Mouse (Mus musculus) liver, embryonic 13.5 days (tissue): ENCODE data around the gene Syna. TPM values are rescaled to one million over a fixed set of nuclear protein-coding genes. Genes with fewer than 3 reads are reported as not detected.

Experiments used
- ATAC-seq: fragments of 200-750 bp; cut with Nextera tagmentation; 2 replicates; pipeline ENCODE4 v1.8.0; 2017; ENCODE audit warnings: low read depth, mild to moderate bottlenecking, moderate number of reproducible peaks, moderate library complexity
- DNase-seq: peaks from one replicate; pipeline ENCODE4 v3.0.0; 2022
- H3K27ac ChIP-seq: fragments of 300-500 bp; sonication (generic); 2 replicates; pipeline ENCODE4 v1.5.1; 2015; ENCODE audit warnings: moderate library complexity, mild to moderate bottlenecking, inconsistent platforms
- H3K27me3 ChIP-seq: fragments of 300-500 bp; sonication (generic); 2 replicates; pipeline ENCODE4 v1.6.1; 2015; ENCODE audit warnings: mild to moderate bottlenecking, inconsistent platforms
- H3K36me3 ChIP-seq: fragments of 300-500 bp; sonication (generic); 2 replicates; pipeline ENCODE4 v1.6.1; 2015; ENCODE audit warnings: mild to moderate bottlenecking, inconsistent platforms
- H3K4me1 ChIP-seq: fragments of 300-500 bp; sonication (generic); replicated peaks from 2 replicates; pipeline ENCODE4 v1.6.1; 2015; ENCODE audit warnings: inconsistent platforms
- H3K4me2 ChIP-seq: fragments of 300-500 bp; sonication (generic); 2 replicates; pipeline ENCODE4 v1.6.1; 2015; ENCODE audit warnings: inconsistent platforms, mild to moderate bottlenecking, moderate library complexity
- H3K4me3 ChIP-seq: fragments of 300-500 bp; sonication (generic); replicated peaks from 2 replicates; pipeline ENCODE4 v1.5.1; 2015; ENCODE audit warnings: mild to moderate bottlenecking, inconsistent platforms
- H3K9ac ChIP-seq: fragments of 300-500 bp; sonication (generic); 2 replicates; pipeline ENCODE4 v1.6.1; 2015; ENCODE audit warnings: mild to moderate bottlenecking, inconsistent platforms
- H3K9me3 ChIP-seq: fragments of 300-500 bp; sonication (generic); replicated peaks from 2 replicates; pipeline ENCODE4 v1.6.1; 2016; ENCODE audit warnings: inconsistent platforms
- WGBS: fragments of 180-500 bp; shearing (Covaris S2); methylation state at CpG from one replicate; pipeline ENCODE4 v1.1.7; 2015; ENCODE audit not compliant: insufficient replicate concordance; 5-methylcytosine and 5-hydroxymethylcytosine counted together
- polyA plus RNA-seq: library from polyadenylated mRNA; unstranded; fragments of >200 nt; fragmentation: Nextera tagmentation; extraction: Ambion mirVana; gene quantifications from 2 replicates; pipeline ENCODE4 v1.2.1, GENCODE M21; 2015

The Syna gene
- polyA plus RNA-seq, 1 experiment from 2014 or later: not detected

GRCm38 (mm10) chr5:134525971-134526711 lies 33.8 kb downstream of the Syna start:
- H3K4me3 ChIP-seq: no peak overlapping the region
- no peaks in the 10 kb centered on the region for H3K9me3 ChIP-seq
- no peak overlapping the region for H3K4me2 ChIP-seq
- H3K36me3 ChIP-seq: 0 out of 2 replicates have a peak, but pooled peaks cover 4% of the 10 kb centered on the region
- H3K27me3 ChIP-seq: no peaks in the 10 kb centered on the region
- no peak overlapping the region for H3K27ac ChIP-seq
- no peak overlapping the region for H3K9ac ChIP-seq
- ATAC-seq (no peak), DNase-seq (no peak)
- H3K4me1 ChIP-seq: peaks cover 21% of the 10 kb centered on the region; the same call in 1 of the 2 replicates
- WGBS: 86% methylated on average over 15 of the region's 15 CpGs

DNA sequence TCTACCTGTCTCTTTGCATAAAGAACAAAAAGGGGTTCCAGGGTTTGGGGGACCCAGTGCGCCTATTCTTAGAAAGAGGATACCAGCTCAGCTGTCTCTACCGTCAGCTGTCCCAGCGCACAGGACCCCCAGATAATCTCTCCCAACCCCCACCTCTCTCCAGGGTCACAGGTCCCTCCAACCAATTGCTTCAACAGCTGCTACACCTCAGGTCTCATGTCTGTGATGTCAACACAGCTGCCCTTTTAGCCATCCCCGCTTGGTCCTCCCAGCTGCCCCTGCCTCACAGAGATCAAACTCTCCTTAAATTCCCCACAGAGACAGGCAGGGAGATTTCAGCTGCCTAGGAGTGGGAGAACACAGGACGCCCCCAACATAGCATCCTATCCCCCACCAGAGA lies 36.2 kb downstream of the Syna start:
- no peak overlapping the region for H3K27ac ChIP-seq
- no peak for DNase-seq
- H3K36me3 ChIP-seq: 0 out of 2 replicates have a peak, but pooled peaks cover 8% of the 10 kb centered on the region
- peaks cover 18% of the 10 kb centered on the region; the same call in 1 of the 2 replicates for H3K4me1 ChIP-seq
- no peak overlapping the region for H3K9ac ChIP-seq
- no peaks in the 10 kb centered on the region for H3K9me3 ChIP-seq
- H3K4me2 ChIP-seq: no peak overlapping the region
- 69% methylated on average over 5 of the region's 5 CpGs for WGBS
- H3K4me3 ChIP-seq: no peak overlapping the region
- ATAC-seq: no peak
- no peaks in the 10 kb centered on the region for H3K27me3 ChIP-seq

DNA sequence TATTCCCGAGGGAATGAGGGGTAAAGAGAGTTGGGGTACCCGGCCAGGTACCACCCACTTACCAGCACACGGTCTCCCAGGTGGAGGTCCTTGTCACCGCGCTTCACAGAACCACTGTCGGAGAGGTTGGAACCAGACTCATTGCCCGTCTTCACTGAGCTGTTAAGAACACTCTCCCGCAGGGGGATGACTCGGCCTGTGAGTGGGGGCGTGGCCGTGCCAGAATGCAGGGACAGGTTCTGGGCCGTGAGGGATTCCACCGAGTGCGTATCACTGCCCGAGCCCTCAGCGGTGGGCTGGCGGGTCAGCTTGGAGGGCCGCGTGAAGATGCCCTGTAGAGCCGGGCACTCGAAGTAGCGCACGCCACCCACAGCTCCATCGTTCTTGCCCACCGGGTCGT lies 37.4 kb downstream of the Syna start:
- peaks cover 11% of the 10 kb centered on the region; the same call in 1 of the 2 replicates for H3K36me3 ChIP-seq
- no peaks in the 10 kb centered on the region for H3K27me3 ChIP-seq
- 79% methylated on average over 26 of the region's 26 CpGs for WGBS
- DNase-seq (no peak), ATAC-seq (peak; percentile 22; the same call in 1 of the 2 replicates)
- H3K4me3 ChIP-seq: no peak overlapping the region
- H3K4me1 ChIP-seq: peaks cover 16% of the 10 kb centered on the region; the same call in 1 of the 2 replicates
- no peak overlapping the region for H3K9ac ChIP-seq
- no peaks in the 10 kb centered on the region for H3K9me3 ChIP-seq
- peak overlapping the region; percentile 16; the same call in 1 of the 2 replicates for H3K4me2 ChIP-seq
- no peak overlapping the region for H3K27ac ChIP-seq

DNA sequence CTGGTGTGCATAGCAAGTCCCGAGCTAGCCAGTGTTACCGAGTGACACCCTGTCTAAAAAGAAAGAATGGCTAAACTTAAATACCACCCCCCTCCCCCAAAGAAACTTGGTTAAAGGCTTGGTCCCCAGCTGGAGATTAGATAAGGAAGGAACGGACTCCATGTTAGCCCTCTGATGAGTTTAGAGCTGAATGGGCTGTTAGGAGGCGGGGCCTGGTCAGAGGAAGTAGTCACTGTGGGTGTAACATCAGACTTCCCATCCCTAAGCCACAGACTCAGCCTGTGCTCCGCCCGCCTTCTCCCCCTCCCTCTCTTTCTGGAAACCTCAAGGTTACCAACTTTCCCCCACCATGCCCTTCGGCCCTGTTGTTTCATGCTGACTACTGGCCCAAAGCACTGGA lies 38.2 kb downstream of the Syna start:
- peak; percentile 75 for ATAC-seq
- H3K4me2 ChIP-seq: peak overlapping the region; percentile 16; the same call in 1 of the 2 replicates
- H3K27ac ChIP-seq: no peak overlapping the region; the same call in 1 of the 2 replicates
- H3K4me1 ChIP-seq: peaks cover 16% of the 10 kb centered on the region; the same call in 1 of the 2 replicates
- no peaks in the 10 kb centered on the region for H3K9me3 ChIP-seq
- no peaks in the 10 kb centered on the region for H3K27me3 ChIP-seq
- H3K4me3 ChIP-seq: no peak overlapping the region
- peaks cover 17% of the 10 kb centered on the region for H3K36me3 ChIP-seq
- WGBS: 19% methylated on average over 7 of the region's 7 CpGs
- DNase-seq: peak; percentile 47
- no peak overlapping the region for H3K9ac ChIP-seq

DNA sequence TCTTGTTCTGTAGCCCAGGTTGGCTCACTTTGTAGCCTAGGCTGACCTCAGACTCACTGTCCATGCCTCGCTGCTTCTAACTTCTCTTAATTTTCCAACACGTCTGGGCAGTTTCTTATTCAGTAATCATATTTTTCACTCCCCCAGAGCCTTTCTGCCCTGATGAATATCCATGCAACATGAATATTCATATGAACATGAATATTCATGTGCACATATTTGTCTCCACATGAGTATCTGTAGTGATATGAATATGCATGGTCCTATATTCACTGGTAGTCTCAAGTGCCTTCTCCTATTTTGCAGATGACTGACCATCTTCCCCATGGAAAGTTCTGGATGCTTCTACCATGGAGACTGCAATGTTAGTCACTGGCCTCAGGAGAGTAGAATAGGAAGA lies 38.8 kb downstream of the Syna start:
- Histone ChIP-seq H3K4me2 (0 out of 2 replicates have a peak overlapping the region, but pooled peaks have one; percentile 2), H3K4me3 (no peak overlapping the region), H3K4me1 (peaks cover 16% of the 10 kb centered on the region; the same call in 1 of the 2 replicates), H3K36me3 (peaks cover 24% of the 10 kb centered on the region), H3K9me3 (no peaks in the 10 kb centered on the region), H3K27ac (no peak overlapping the region; the same call in 1 of the 2 replicates), H3K27me3 (no peaks in the 10 kb centered on the region), H3K9ac (no peak overlapping the region)
- DNase-seq: no peak
- ATAC-seq: no peak
- WGBS: 77% methylated on average over 2 of the region's 2 CpGs

- peaks cover 31% of the 10 kb centered on the region for H3K36me3 ChIP-seq
- no peak overlapping the region for H3K4me3 ChIP-seq
- no peak overlapping the region for H3K4me2 ChIP-seq
- no peaks in the 10 kb centered on the region for H3K9me3 ChIP-seq
- H3K4me1 ChIP-seq: peaks cover 16% of the 10 kb centered on the region; the same call in 1 of the 2 replicates
- 44% methylated on average over 4 of the region's 4 CpGs for WGBS
- H3K27me3 ChIP-seq: no peaks in the 10 kb centered on the region
- no peak overlapping the region for H3K27ac ChIP-seq
- no peak overlapping the region for H3K9ac ChIP-seq
- ATAC-seq: no peak
- DNase-seq: no peak
Measured at GRCm38 (mm10) chr5:134520120-134520519, 39.9 kb downstream of the Syna start.

DNA sequence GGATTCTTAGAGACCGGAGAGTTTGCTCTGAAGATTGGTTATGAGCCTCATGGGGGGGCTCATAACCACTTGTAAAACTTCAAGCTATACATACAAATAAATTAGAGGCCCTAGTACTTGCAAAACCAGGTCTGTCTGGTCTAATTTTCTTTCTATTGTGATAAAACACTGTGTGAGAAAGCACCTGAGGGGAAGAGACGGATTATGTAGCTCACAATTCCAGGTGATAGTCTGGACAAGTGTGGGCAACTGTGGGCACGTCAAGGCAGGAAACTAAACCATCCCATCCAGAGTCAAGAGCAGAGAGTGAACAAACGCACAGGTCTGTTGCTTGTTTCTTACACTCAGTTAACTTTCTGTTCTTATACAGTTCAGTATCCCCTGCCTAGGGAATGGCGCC lies 40.5 kb downstream of the Syna start:
- ATAC-seq (no peak), DNase-seq (no peak)
- H3K36me3 ChIP-seq: peaks cover 32% of the 10 kb centered on the region
- no peaks in the 10 kb centered on the region for H3K9me3 ChIP-seq
- no peaks in the 10 kb centered on the region for H3K27me3 ChIP-seq
- H3K4me2 ChIP-seq: no peak overlapping the region
- H3K27ac ChIP-seq: no peak overlapping the region
- no peak overlapping the region for H3K4me3 ChIP-seq
- 81% methylated on average over 5 of the region's 5 CpGs for WGBS
- H3K4me1 ChIP-seq: peaks cover 16% of the 10 kb centered on the region; the same call in 1 of the 2 replicates
- no peak overlapping the region for H3K9ac ChIP-seq

GRCm38 (mm10) chr5:134512086-134512485 lies 47.9 kb downstream of the Syna start:
- no peak for DNase-seq

DNA sequence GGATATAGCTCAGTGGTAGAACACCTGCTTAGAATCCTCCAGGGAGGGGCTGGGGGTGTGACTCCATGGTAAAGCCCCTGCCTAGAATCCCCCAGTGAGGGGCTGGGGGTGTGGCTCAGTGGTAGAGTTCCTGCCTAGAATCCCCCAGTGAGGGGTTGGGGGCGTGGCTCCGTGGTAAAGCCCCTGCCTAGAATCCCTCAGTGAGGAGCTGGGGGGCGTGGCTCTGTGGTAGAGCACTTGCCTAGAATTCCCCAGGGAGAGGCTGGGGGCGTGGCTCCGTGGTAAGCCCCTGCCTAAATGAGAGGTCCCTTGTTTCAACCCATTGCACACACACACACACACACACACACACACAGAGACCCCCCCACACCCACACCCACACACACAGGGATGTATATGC lies 49.7 kb downstream of the Syna start:
- Histone ChIP-seq H3K4me2 (no peak overlapping the region), H3K9ac (no peak overlapping the region), H3K27me3 (no peaks in the 10 kb centered on the region), H3K9me3 (no peaks in the 10 kb centered on the region), H3K4me1 (no peaks in the 10 kb centered on the region), H3K36me3 (peaks cover 24% of the 10 kb centered on the region), H3K4me3 (no peak overlapping the region), H3K27ac (no peak overlapping the region)
- WGBS: 43% methylated on average over 5 of the region's 5 CpGs
- no peak for ATAC-seq
- no peak for DNase-seq

More at GRCm38 (mm10) chr5:134512086-134512485, 47.9 kb downstream of the Syna start:
- WGBS: 68% methylated on average over 5 of the region's 5 CpGs
- Histone ChIP-seq H3K36me3 (peaks cover 39% of the 10 kb centered on the region), H3K4me1 (no peaks in the 10 kb centered on the region), H3K9me3 (no peaks in the 10 kb centered on the region), H3K9ac (no peak overlapping the region), H3K27ac (no peak overlapping the region), H3K4me2 (no peak overlapping the region), H3K4me3 (no peak overlapping the region), H3K27me3 (no peaks in the 10 kb centered on the region)
- ATAC-seq: no peak

GRCm38 (mm10) chr5:134508965-134509364 lies 51.0 kb downstream of the Syna start:
- Histone ChIP-seq H3K4me2 (no peak overlapping the region), H3K27me3 (no peaks in the 10 kb centered on the region), H3K9me3 (no peaks in the 10 kb centered on the region), H3K9ac (no peak overlapping the region), H3K36me3 (peaks cover 19% of the 10 kb centered on the region), H3K4me3 (no peak overlapping the region), H3K27ac (no peak overlapping the region), H3K4me1 (no peaks in the 10 kb centered on the region)
- DNase-seq: no peak
- ATAC-seq: no peak
- 42% methylated on average over 5 of the region's 5 CpGs for WGBS
